Mouse (Mus musculus) neural tube, embryonic 15.5 days (tissue): Measurements from ENCODE around the gene D130043K22Rik. TPM values are rescaled to one million over a fixed set of nuclear protein-coding genes. Genes with fewer than 3 reads are reported as not detected.

Source experiments
- ATAC-seq: fragments of 200-750 bp; cut with Nextera tagmentation; 2 replicates; pipeline ENCODE4 v1.8.0; 2017; ENCODE audit warnings: mild to moderate bottlenecking, moderate TSS enrichment, moderate library complexity; ENCODE audit not compliant: low FRiP score
- H3K27ac ChIP-seq: fragments of 300-500 bp; sonication (generic); replicated peaks from 2 replicates; pipeline ENCODE4 v1.5.1; 2015; ENCODE audit warnings: mild to moderate bottlenecking, inconsistent platforms
- H3K27me3 ChIP-seq: fragments of 300-500 bp; sonication (generic); replicated peaks from 2 replicates; pipeline ENCODE4 v1.6.1; 2015; ENCODE audit warnings: inconsistent platforms
- H3K36me3 ChIP-seq: fragments of 300-500 bp; sonication (generic); 2 replicates; pipeline ENCODE4 v1.6.1; 2015; ENCODE audit warnings: inconsistent platforms
- H3K4me1 ChIP-seq: fragments of 300-500 bp; sonication (generic); 2 replicates; pipeline ENCODE4 v1.6.1; 2015; ENCODE audit warnings: inconsistent platforms
- H3K4me2 ChIP-seq: fragments of 300-500 bp; sonication (generic); 2 replicates; pipeline ENCODE4 v1.6.1; 2015; ENCODE audit warnings: inconsistent platforms, mild to moderate bottlenecking, moderate library complexity
- H3K4me3 ChIP-seq: fragments of 300-500 bp; sonication (generic); replicated peaks from 2 replicates; pipeline ENCODE4 v1.5.1; 2015; ENCODE audit warnings: mild to moderate bottlenecking, inconsistent platforms
- H3K9ac ChIP-seq: fragments of 300-500 bp; sonication (generic); replicated peaks from 2 replicates; pipeline ENCODE4 v1.6.1; 2015; ENCODE audit warnings: mild to moderate bottlenecking, inconsistent platforms
- H3K9me3 ChIP-seq: fragments of 300-500 bp; sonication (generic); replicated peaks from 2 replicates; pipeline ENCODE4 v1.6.1; 2016; ENCODE audit warnings: inconsistent platforms
- WGBS: fragments of 180-500 bp; shearing (Covaris S2); methylation state at CpG from one replicate; pipeline ENCODE4 v1.1.7; 2015; ENCODE audit warnings: mixed read lengths; 5-methylcytosine and 5-hydroxymethylcytosine counted together
- polyA plus RNA-seq: library from polyadenylated mRNA; unstranded; fragments of >200 nt; fragmentation: Nextera tagmentation; extraction: Ambion mirVana; gene quantifications from 2 replicates; pipeline ENCODE4 v1.2.1, GENCODE M21; 2015

The D130043K22Rik gene
- polyA plus RNA-seq, 1 experiment from 2014 or later: 7.7 TPM

- Histone ChIP-seq H3K9ac (no peak overlapping the region), H3K4me2 (no peak overlapping the region), H3K27me3 (no peaks in the 10 kb centered on the region), H3K4me3 (no peak overlapping the region), H3K4me1 (no peaks in the 10 kb centered on the region), H3K27ac (no peak overlapping the region), H3K9me3 (no peaks in the 10 kb centered on the region), H3K36me3 (peaks cover 49% of the 10 kb centered on the region)
- WGBS: 77% methylated on average over 1 of the region's 1 CpGs
- ATAC-seq: no peak
Measured at GRCm38 (mm10) chr13:24814616-24815015, 30.3 kb upstream of the D130043K22Rik start.

DNA sequence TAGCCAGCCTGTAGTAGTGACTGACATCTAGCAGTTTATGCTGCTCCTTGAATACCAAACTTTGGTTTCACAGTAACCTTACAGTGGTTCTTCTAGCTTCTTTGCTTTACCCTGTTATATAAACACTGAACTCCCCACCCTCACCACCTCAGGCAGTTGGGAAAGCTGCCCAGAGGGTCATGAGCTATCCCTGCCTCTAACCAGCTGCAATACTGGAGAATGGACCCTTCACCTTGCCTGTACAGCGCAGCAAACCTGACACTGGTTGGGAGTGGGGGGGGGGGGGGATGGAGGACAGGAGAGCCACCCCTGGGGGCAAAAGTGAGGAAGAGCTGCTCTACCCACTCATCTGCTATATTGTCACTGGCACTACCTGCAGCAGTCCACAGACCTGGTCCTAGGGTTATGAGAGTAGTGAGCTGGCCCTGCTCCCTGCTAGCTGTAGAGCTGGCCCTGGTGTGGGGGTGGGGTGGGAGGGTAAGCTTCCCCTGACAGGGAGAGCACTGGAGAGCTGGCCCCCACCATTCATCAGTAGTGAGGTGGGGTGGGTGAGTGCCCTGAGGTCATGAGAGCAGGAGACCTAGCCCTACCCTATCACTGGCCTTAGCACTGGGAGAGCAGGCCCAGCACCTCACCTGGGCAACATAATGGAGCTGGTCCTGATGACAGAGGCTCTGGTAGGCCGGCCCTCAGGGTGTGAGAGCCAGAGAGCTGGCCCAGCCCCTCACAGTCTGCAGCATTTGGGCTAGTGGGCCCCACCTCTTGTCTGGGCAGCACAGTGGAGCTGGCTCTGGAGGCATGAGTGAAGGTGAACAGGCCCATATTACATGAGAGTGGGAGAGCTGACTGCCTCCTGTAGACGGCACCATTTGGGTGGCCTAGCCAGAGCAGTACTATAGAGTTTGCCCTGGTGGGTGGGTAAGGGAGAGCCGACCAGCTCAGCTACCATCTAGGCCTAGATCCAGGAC lies 28.5 kb upstream of the D130043K22Rik start:
- ATAC-seq: peak; percentile 58
- 69% methylated on average over 4 of the region's 4 CpGs for WGBS
- no peaks in the 10 kb centered on the region for H3K27me3 ChIP-seq
- H3K4me1 ChIP-seq: no peaks in the 10 kb centered on the region
- no peak overlapping the region for H3K27ac ChIP-seq
- H3K36me3 ChIP-seq: peaks cover 32% of the 10 kb centered on the region
- H3K4me2 ChIP-seq: no peak overlapping the region
- no peak overlapping the region for H3K4me3 ChIP-seq
- no peak overlapping the region for H3K9ac ChIP-seq
- no peaks in the 10 kb centered on the region for H3K9me3 ChIP-seq

GRCm38 (mm10) chr13:24819931-24820330 lies 25.0 kb upstream of the D130043K22Rik start:
- 84% methylated on average over 1 of the region's 1 CpGs for WGBS

DNA sequence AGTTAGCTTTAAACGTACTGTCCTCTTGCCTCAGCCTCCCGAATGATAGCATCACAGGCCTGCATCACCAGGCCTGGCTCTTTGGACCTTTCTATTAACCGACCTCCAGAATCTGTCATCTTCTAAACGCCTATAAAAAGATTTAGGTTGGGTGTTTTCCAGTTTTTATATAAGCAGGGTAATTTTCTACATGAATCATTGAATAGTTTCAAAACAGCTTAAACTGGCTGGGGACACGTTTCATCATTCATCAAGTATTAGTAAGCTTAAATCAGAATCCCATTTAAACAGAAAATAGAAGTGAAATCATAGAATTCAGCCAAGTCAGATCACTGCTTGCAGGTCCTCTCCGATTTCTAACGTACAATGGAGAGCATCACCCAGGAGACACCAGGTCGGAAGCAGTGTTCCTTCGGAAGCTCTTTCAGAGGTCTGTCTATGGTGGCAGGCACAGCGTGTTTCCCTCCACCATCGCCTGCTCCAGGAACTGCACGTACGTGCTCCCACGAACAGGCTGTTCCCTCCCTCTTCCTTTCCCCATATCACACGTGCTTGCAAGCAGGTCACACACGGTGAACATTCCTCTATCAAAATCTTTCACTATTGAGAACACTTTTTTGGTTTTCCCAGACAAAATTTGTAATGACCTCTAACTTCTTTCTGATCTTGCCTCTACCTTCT lies 22.1 kb upstream of the D130043K22Rik start:
- no peak overlapping the region for H3K27ac ChIP-seq
- no peaks in the 10 kb centered on the region for H3K4me1 ChIP-seq
- H3K9me3 ChIP-seq: no peaks in the 10 kb centered on the region
- H3K9ac ChIP-seq: no peak overlapping the region
- no peak for ATAC-seq
- no peaks in the 10 kb centered on the region; the same call in 1 of the 2 replicates for H3K36me3 ChIP-seq
- H3K27me3 ChIP-seq: no peaks in the 10 kb centered on the region
- WGBS: 90% methylated on average over 16 of the region's 16 CpGs
- H3K4me3 ChIP-seq: no peak overlapping the region
- H3K4me2 ChIP-seq: no peak overlapping the region

More at GRCm38 (mm10) chr13:24819931-24820330, 25.0 kb upstream of the D130043K22Rik start:
- no peaks in the 10 kb centered on the region for H3K4me1 ChIP-seq
- no peak overlapping the region for H3K9ac ChIP-seq
- H3K27me3 ChIP-seq: no peaks in the 10 kb centered on the region
- H3K4me2 ChIP-seq: no peak overlapping the region
- no peak for ATAC-seq
- peaks cover 8% of the 10 kb centered on the region for H3K36me3 ChIP-seq
- H3K4me3 ChIP-seq: no peak overlapping the region
- no peaks in the 10 kb centered on the region for H3K9me3 ChIP-seq
- H3K27ac ChIP-seq: no peak overlapping the region

DNA sequence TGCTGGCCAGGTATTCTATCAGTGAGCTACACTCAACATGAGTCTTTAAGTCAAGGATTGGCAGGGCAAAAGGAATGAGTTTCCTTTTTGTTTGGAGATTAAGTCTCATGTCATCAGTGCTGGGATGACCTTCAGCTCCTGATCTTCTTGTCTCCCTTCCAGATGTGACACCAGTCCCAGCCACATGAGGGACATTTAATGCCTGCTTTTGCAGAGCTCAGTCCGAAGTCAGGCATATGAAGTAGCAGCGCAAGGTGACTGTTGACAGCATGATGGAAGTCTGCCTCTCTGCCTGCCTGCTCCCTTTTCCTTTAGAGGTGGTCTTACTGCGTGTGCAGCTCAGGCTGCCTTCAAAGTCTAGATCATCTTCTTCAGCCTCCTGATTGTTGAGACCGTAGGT lies 20.3 kb upstream of the D130043K22Rik start:
- H3K9me3 ChIP-seq: no peaks in the 10 kb centered on the region
- no peak overlapping the region for H3K27ac ChIP-seq
- ATAC-seq: no peak
- H3K4me2 ChIP-seq: no peak overlapping the region
- no peaks in the 10 kb centered on the region for H3K4me1 ChIP-seq
- no peak overlapping the region for H3K9ac ChIP-seq
- no peaks in the 10 kb centered on the region for H3K36me3 ChIP-seq
- WGBS: 95% methylated on average over 4 of the region's 4 CpGs
- no peak overlapping the region for H3K4me3 ChIP-seq
- H3K27me3 ChIP-seq: no peaks in the 10 kb centered on the region

DNA sequence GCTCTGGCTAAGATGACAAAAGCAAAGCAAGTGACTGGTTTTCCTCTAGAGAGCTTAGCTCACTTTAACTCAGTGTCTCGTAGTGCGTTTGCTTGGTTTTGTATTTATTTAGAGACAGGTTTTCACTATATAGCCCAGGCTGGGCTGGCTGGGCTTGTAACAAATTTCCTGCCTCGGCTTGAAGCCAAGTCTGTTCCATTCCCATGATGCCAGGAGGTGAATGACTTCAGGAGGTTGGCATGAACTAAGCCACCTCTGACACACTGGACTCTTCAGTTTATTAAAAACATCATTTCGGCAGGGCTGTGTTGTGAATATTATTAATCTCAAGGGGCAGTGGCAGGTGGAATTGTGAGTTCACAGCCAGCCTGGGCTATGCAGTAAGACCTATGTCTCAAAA lies 19.3 kb upstream of the D130043K22Rik start:
- Histone ChIP-seq H3K36me3 (no peaks in the 10 kb centered on the region), H3K4me1 (peaks cover 2% of the 10 kb centered on the region), H3K9ac (no peak overlapping the region), H3K4me3 (no peak overlapping the region), H3K27ac (no peak overlapping the region), H3K27me3 (no peaks in the 10 kb centered on the region), H3K9me3 (no peaks in the 10 kb centered on the region), H3K4me2 (no peak overlapping the region)
- no peak for ATAC-seq
- WGBS: 92% methylated on average over 4 of the region's 4 CpGs

GRCm38 (mm10) chr13:24826116-24826515 lies 18.8 kb upstream of the D130043K22Rik start:
- no peaks in the 10 kb centered on the region for H3K36me3 ChIP-seq
- H3K4me2 ChIP-seq: no peak overlapping the region
- H3K27me3 ChIP-seq: no peaks in the 10 kb centered on the region
- no peak for ATAC-seq
- H3K27ac ChIP-seq: no peak overlapping the region
- H3K4me1 ChIP-seq: peaks cover 5% of the 10 kb centered on the region
- no peaks in the 10 kb centered on the region for H3K9me3 ChIP-seq
- H3K9ac ChIP-seq: no peak overlapping the region
- no peak overlapping the region for H3K4me3 ChIP-seq
- WGBS: 91% methylated on average over 7 of the region's 7 CpGs

DNA sequence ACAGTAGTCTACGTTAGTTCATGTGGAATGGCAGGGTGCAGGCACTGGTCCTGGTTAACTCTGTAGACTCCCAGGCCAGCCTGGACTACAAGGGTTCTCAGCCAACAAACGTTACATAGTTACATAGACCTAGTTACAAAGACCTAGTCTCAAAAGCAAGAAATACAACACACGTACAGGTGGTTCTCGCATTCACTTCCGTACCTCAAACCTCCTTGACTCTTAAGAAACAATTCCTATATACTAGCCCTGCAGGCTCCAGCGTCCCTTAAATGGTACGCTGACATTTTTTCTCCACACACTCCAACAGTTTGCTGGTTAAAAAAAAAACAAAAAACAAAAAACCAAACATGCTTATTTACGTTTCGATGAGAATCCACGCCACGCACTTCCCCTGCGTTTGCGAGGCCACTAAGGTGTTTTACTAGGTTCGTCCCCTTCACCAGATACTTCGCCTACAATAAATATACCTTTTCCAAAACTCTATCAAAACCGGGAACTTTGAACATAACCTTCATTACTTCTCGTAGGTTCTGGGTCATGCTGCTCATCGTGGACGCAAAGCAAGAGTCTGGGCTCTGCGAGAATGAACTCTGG lies 14.1 kb upstream of the D130043K22Rik start:
- H3K36me3 ChIP-seq: no peaks in the 10 kb centered on the region
- peak overlapping the region; percentile 72 for H3K27ac ChIP-seq
- no peaks in the 10 kb centered on the region for H3K27me3 ChIP-seq
- H3K4me1 ChIP-seq: peaks cover 27% of the 10 kb centered on the region
- peak overlapping the region; percentile 60 for H3K9ac ChIP-seq
- peak overlapping the region; percentile 69 for H3K4me2 ChIP-seq
- 0 out of 2 replicates have a peak, but pooled peaks have one; percentile 1 for ATAC-seq
- H3K9me3 ChIP-seq: no peaks in the 10 kb centered on the region
- H3K4me3 ChIP-seq: peak overlapping the region; percentile 70
- 2% methylated on average over 20 of the region's 20 CpGs for WGBS

- Histone ChIP-seq H3K4me1 (peaks cover 27% of the 10 kb centered on the region), H3K9me3 (no peaks in the 10 kb centered on the region), H3K36me3 (no peaks in the 10 kb centered on the region), H3K9ac (peak within 1 kb of the TSS; percentile 79), H3K4me2 (peak within 1 kb of the TSS; percentile 69), H3K27me3 (no peaks in the 10 kb centered on the region), H3K27ac (peak within 1 kb of the TSS; percentile 91), H3K4me3 (peak within 1 kb of the TSS; percentile 70)
- ATAC-seq: peak; percentile 97
- under 1% methylated on average over 90 of the region's 90 CpGs for WGBS
Measured at GRCm38 (mm10) chr13:24831353-24832130, 13.4 kb upstream of the D130043K22Rik start, which contains the start of the genes Acot13 and Tdp2. TSS of gene Acot13 (minus strand) at chr13:24831540. TSS of gene Tdp2 (plus strand) at chr13:24831679.

- 4% methylated on average over 21 of the region's 21 CpGs for WGBS
- Histone ChIP-seq H3K4me3 (peak overlapping the region; percentile 70), H3K9ac (peak overlapping the region; percentile 79), H3K36me3 (no peaks in the 10 kb centered on the region), H3K27ac (peak overlapping the region; percentile 91), H3K4me1 (peaks cover 27% of the 10 kb centered on the region), H3K9me3 (no peaks in the 10 kb centered on the region), H3K27me3 (no peaks in the 10 kb centered on the region), H3K4me2 (peak overlapping the region; percentile 69)
- ATAC-seq: peak; percentile 61; the same call in 1 of the 2 replicates
Measured at GRCm38 (mm10) chr13:24832131-24832810, 12.7 kb upstream of the D130043K22Rik start.
